Mouse (Mus musculus) bone marrow, adult 2 months (tissue): ENCODE data around the gene Ppp1r10.

ENCODE experiments used
- CTCF ChIP-seq: fragments of 200-500 bp; IDR thresholded peaks from 2 replicates; pipeline ENCODE4 v1.5.1; 2011; ENCODE audit warnings: low read length, control low read depth; ENCODE audit not compliant: control insufficient read depth, insufficient read depth
- POLR2A ChIP-seq: fragments of 200-500 bp; IDR thresholded peaks from 2 replicates; pipeline ENCODE4 v1.6.1; 2011; ENCODE audit warnings: low read depth, mild to moderate bottlenecking, control low read depth, low read length, borderline replicate concordance; ENCODE audit not compliant: control insufficient read depth

DNA sequence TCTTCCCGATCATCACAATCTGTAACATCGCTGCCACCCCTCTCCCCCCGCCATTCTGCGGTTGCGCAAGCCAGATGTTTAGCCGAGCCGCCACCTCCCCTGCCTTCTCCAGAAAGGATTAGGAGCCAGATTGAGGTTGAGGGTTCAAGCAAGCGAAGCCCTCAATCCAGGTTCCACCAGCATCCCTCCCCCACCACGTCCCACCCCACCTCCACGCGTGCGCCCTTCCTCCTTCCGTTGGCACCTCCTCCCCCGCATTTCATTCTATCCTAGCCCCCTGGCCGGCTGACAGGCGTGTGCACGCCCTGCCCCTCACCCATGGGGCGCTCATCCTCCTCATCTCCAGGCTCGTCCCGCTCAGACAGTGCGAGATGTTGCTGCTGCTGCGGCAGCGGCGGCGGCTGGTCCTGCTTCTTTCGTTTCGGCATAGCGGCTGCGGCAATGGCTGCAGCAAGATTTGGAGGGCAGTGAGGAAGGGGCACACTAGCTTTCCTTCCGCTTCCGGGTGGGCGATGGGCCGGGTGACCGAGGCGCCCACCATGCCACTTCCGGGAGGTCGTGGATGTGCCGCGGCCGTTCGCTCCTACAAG is 62.7 kb downstream of the Ppp1r10 start:
- TF ChIP-seq POLR2A = no peak
- no peak for TF ChIP-seq CTCF
